Mouse (Mus musculus) midbrain, embryonic 12.5 days (tissue): ENCODE data around the gene Gm45785. TPM values are rescaled to one million over a fixed set of nuclear protein-coding genes. Genes with fewer than 3 reads are reported as not detected.

Experiments
- polyA plus RNA-seq: library from polyadenylated mRNA; unstranded; fragments of >200 nt; fragmentation: Nextera tagmentation; extraction: Ambion mirVana; gene quantifications from 2 replicates; pipeline ENCODE4 v1.2.1, GENCODE M21; 2016

Gene Gm45785
- polyA plus RNA-seq, 1 experiment from 2014 or later: 0.20 TPM

Other genes with a start within 250 kb of the Gm45785 start
- gene Olfr61, start 227.4 kb downstream of the Gm45785 start, polyA plus RNA-seq: not detected in 2 replicates
- gene Olfr53, start 209.9 kb downstream of the Gm45785 start, polyA plus RNA-seq: not detected in 2 replicates
- not detected in 2 replicates for gene Olfr539, start 196.4 kb downstream of the Gm45785 start, polyA plus RNA-seq
- not detected in 2 replicates for gene Olfr45, start 174.4 kb downstream of the Gm45785 start, polyA plus RNA-seq
- gene Olfr541, start 159.1 kb downstream of the Gm45785 start, polyA plus RNA-seq: not detected in 2 replicates
- gene Cyp2e1, start 92.6 kb downstream of the Gm45785 start, polyA plus RNA-seq: not detected in 2 replicates
- 0.15 and 0.41 TPM in 2 replicates for gene Syce1, start 68.5 kb downstream of the Gm45785 start, polyA plus RNA-seq
- gene Zfp941, start 34.2 kb downstream of the Gm45785 start, polyA plus RNA-seq: 8.5 and 10.1 TPM in 2 replicates
- gene Urah, start 21.3 kb downstream of the Gm45785 start, polyA plus RNA-seq: 0.29 TPM in 1 of 2 replicates, not detected in the other
- gene Scgb1c1, start 10.8 kb downstream of the Gm45785 start, polyA plus RNA-seq: not detected in 2 replicates
- not detected in 2 replicates for gene Odf3, start 8.5 kb downstream of the Gm45785 start, polyA plus RNA-seq
- 69.2 and 78.3 TPM in 2 replicates for gene Ric8a, start 626 bp upstream of the Gm45785 start, polyA plus RNA-seq
- gene Bet1l, start 1.2 kb upstream of the Gm45785 start, polyA plus RNA-seq: 30.9 and 33.2 TPM in 2 replicates
- 279 and 300 TPM in 2 replicates for gene Psmd13, start 25.6 kb upstream of the Gm45785 start, polyA plus RNA-seq
- gene Sirt3, start 26.0 kb upstream of the Gm45785 start, polyA plus RNA-seq: 27.4 and 28.9 TPM in 2 replicates
- not detected in 2 replicates for gene Cox8b, start 44.1 kb upstream of the Gm45785 start, polyA plus RNA-seq
- 0.08 and 0.18 TPM in 2 replicates for gene Nlrp6, start 64.6 kb upstream of the Gm45785 start, polyA plus RNA-seq
- gene Pgghg, start 85.1 kb upstream of the Gm45785 start, polyA plus RNA-seq: 13.1 and 14.9 TPM in 2 replicates
- 0.93 and 0.94 TPM in 2 replicates for gene Ifitm5, start 94.0 kb upstream of the Gm45785 start, polyA plus RNA-seq
- gene Gm45717, start 99.6 kb upstream of the Gm45785 start, polyA plus RNA-seq: not detected in 2 replicates
- gene Ifitm2, start 99.7 kb upstream of the Gm45785 start, polyA plus RNA-seq: 175 and 198 TPM in 2 replicates
- gene Ifitm1, start 110.9 kb upstream of the Gm45785 start, polyA plus RNA-seq: 7.8 and 10.3 TPM in 2 replicates
- 16.2 and 17.9 TPM in 2 replicates for gene Ifitm3, start 154.4 kb upstream of the Gm45785 start, polyA plus RNA-seq
- gene Ifitm6, start 161.6 kb upstream of the Gm45785 start, polyA plus RNA-seq: 0.29 TPM in 1 of 2 replicates, not detected in the other
- not detected in 2 replicates for gene Gm17387, start 172.8 kb upstream of the Gm45785 start, polyA plus RNA-seq
- 41.9 and 45.3 TPM in 2 replicates for gene B4galnt4, start 204.8 kb upstream of the Gm45785 start, polyA plus RNA-seq
- gene Pkp3, start 221.9 kb upstream of the Gm45785 start, polyA plus RNA-seq: 1.6 and 1.8 TPM in 2 replicates
- 1.6 and 1.7 TPM in 2 replicates for gene Sigirr, start 244.2 kb upstream of the Gm45785 start, polyA plus RNA-seq